8 mouse cellular contexts compared by ENCODE assay signal in the genomic region with DNA sequence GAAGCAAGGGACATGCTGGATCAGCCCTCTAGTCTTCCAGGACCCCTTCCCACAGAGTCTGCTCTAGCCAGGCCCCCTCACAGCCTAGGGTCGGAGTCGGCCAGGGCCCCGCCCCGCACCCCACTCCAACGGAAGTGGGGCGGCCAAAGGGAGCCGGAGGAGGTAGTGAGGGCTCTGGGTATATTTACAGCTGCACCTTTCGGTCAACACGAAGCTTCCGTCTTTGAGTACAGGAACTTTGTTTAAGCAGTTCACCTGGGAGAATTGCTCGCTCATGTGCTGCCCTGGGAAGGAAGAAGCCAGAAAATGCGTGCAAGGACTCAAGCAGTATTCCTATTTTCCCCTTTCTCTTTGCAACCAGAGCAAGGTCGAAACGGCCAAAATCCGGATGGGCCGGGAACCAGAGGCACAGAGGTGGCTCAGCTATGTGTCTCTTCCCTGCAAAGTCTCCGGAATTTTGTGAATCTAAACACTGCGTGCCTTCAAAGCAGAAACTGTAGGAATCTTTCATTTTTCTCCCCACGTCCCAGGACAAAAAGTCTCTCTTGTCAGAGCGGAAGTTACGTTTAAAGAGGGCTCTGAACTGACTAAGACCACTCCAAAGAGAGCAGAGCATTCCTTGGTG. TPM values are rescaled to one million over a fixed set of nuclear protein-coding genes. Genes with fewer than 3 reads are reported as not detected.
A peak's percentile ranks its signal among the peaks of the same experiment; 100 is the strongest.
DNase-seq lines count a peak whose midpoint lies in the region; ATAC-seq and TF ChIP-seq lines count a peak whose summit lies in the region.

No protein-coding gene starts in this region.

- no peak for TF ChIP-seq EP300 in stomach, postnatal 0 days (optimal IDR thresholded peaks at IDR 0.05)

- peak overlapping the region; percentile 29 for H3K9ac ChIP-seq in kidney, embryonic 15.5 days
- H3K9ac ChIP-seq in stomach, postnatal 0 days (ENCODE audit: low read length), result peak overlapping the region; percentile 67

- ATAC-seq in kidney, embryonic 15.5 days (replicated peaks; ENCODE audit: low FRiP score), result no peak; the same call in 1 of the 2 replicates
- ATAC-seq in stomach, postnatal 0 days (ENCODE audit: low FRiP score, low TSS enrichment), result peak; percentile 16; the same call in 1 of the 2 replicates

- H3K9me3 ChIP-seq in kidney, embryonic 15.5 days (replicated peaks), result no peaks in the 10 kb centered on the region
- H3K9me3 ChIP-seq in stomach, postnatal 0 days (ENCODE audit: control insufficient read depth, low read length), result no peaks in the 10 kb centered on the region

- peak; percentile 44 for DNase-seq in ovary, postnatal 36 days (ENCODE audit: low spot score)
- no peak for DNase-seq in ovary, postnatal 10 days (ENCODE audit: low spot score)
- peak; percentile 31 to 44 for DNase-seq in heart, adult 9 months (ENCODE audit: low spot score in 2 of 2)
- DNase-seq in lung, postnatal 25 days (ENCODE audit: low spot score), result peak; percentile 43
- DNase-seq in stomach, postnatal 0 days (ENCODE audit: low spot score), result peak; percentile 62
- no peak for DNase-seq in left cerebral cortex, postnatal 4 days
- no peak for DNase-seq in layer of hippocampus, postnatal 10 days (ENCODE audit: low spot score in 2 of 2)

- WGBS in kidney, embryonic 15.5 days, result 11% methylated on average over 21 of the region's 21 CpGs
- 13% methylated on average over 21 of the region's 21 CpGs for WGBS in stomach, postnatal 0 days

- intact Hi-C loops in left cerebral cortex, postnatal 4 days (cut with DNase I), result loop anchor here (10.0 kb wide), 1 partner anchor 59 kb away; the partner anchor contains the start of gene Ddt

- H3K27me3 ChIP-seq in kidney, embryonic 15.5 days, result no peaks in the 10 kb centered on the region
- H3K27me3 ChIP-seq in stomach, postnatal 0 days (ENCODE audit: control insufficient read depth, insufficient read depth, low read length), result no peaks in the 10 kb centered on the region

- H3K4me3 ChIP-seq in kidney, embryonic 15.5 days (replicated peaks), result peak overlapping the region; percentile 42
- H3K4me3 ChIP-seq in stomach, postnatal 0 days (ENCODE audit: low read depth, low read length), result peak overlapping the region; percentile 43

- peak overlapping the region; percentile 72 for H3K27ac ChIP-seq in kidney, embryonic 15.5 days
- peak overlapping the region; percentile 88 for H3K27ac ChIP-seq in stomach, postnatal 0 days (replicated peaks)

- TF ChIP-seq CTCF in stomach, postnatal 0 days (IDR thresholded peaks at IDR 0.05; ENCODE audit: low read depth), result no peak

- peak overlapping the region; percentile 78 for H3K4me2 ChIP-seq in kidney, embryonic 15.5 days
- H3K4me2 ChIP-seq in stomach, postnatal 0 days (replicated peaks; ENCODE audit: low read depth), result peak overlapping the region; percentile 77

- peaks cover 56% of the 10 kb centered on the region for H3K4me1 ChIP-seq in kidney, embryonic 15.5 days
- no peaks in the 10 kb centered on the region; the same call in none of the 2 replicates for H3K4me1 ChIP-seq in stomach, postnatal 0 days (replicated peaks; ENCODE audit: control insufficient read depth, insufficient read depth)

- H3K36me3 ChIP-seq in kidney, embryonic 15.5 days, result no peaks in the 10 kb centered on the region
- no peaks in the 10 kb centered on the region for H3K36me3 ChIP-seq in stomach, postnatal 0 days (ENCODE audit: control insufficient read depth, insufficient read depth, low read length)

RNA-seq across cellular contexts. Expression of gene Gstt2, which starts 3.7 kb away (rescaled TPM):
- 38.2 and 39.6 TPM in 2 replicates for polyA plus RNA-seq in kidney, embryonic 15.5 days (2015; fragmentation: Nextera tagmentation; extraction: Ambion mirVana)
- polyA plus RNA-seq in stomach, postnatal 0 days (2015; fragmentation: Nextera tagmentation; extraction: Ambion mirVana), result 77.4 and 81.0 TPM in 2 replicates
- total RNA-seq in left cerebral cortex, postnatal 4 days (2021), result 1 to 10 TPM; 3.6 to 4.3 TPM
- 1 to 10 TPM; 5.0 to 6.1 TPM for total RNA-seq in layer of hippocampus, postnatal 10 days (2021)

RNA-seq across cellular contexts. Expression of gene Gstt4, which starts 11.2 kb away (rescaled TPM):
- polyA plus RNA-seq in kidney, embryonic 15.5 days (2015; fragmentation: Nextera tagmentation; extraction: Ambion mirVana), result not detected in 2 replicates
- not detected in 2 replicates for polyA plus RNA-seq in stomach, postnatal 0 days (2015; fragmentation: Nextera tagmentation; extraction: Ambion mirVana)
- not detected for total RNA-seq in left cerebral cortex, postnatal 4 days (2021)
- total RNA-seq in layer of hippocampus, postnatal 10 days (2021), result not detected

RNA-seq across cellular contexts. Expression of gene Mif, which starts 26.5 kb away (rescaled TPM):
- polyA plus RNA-seq in kidney, embryonic 15.5 days (2015; fragmentation: Nextera tagmentation; extraction: Ambion mirVana), result 2,032 and 2,056 TPM in 2 replicates
- polyA plus RNA-seq in stomach, postnatal 0 days (2015; fragmentation: Nextera tagmentation; extraction: Ambion mirVana), result 805 and 984 TPM in 2 replicates
- total RNA-seq in left cerebral cortex, postnatal 4 days (2021), result 100 to 1,000 TPM; 844 to 864 TPM
- total RNA-seq in layer of hippocampus, postnatal 10 days (2021), result 100 to 1,000 TPM; 674 to 738 TPM

RNA-seq across cellular contexts. Expression of gene Gstt1, which starts 35.2 kb away (rescaled TPM):
- polyA plus RNA-seq in kidney, embryonic 15.5 days (2015; fragmentation: Nextera tagmentation; extraction: Ambion mirVana), result 12.6 and 15.8 TPM in 2 replicates
- polyA plus RNA-seq in stomach, postnatal 0 days (2015; fragmentation: Nextera tagmentation; extraction: Ambion mirVana), result 16.1 and 19.7 TPM in 2 replicates
- total RNA-seq in left cerebral cortex, postnatal 4 days (2021), result 1 to 10 TPM; 6.6 to 9.4 TPM
- 1 to 10 TPM; 2.8 to 5.2 TPM for total RNA-seq in layer of hippocampus, postnatal 10 days (2021)

RNA-seq across cellular contexts. Expression of gene Gstt3, which starts 52.4 kb away (rescaled TPM):
- polyA plus RNA-seq in kidney, embryonic 15.5 days (2015; fragmentation: Nextera tagmentation; extraction: Ambion mirVana), result 42.2 and 43.8 TPM in 2 replicates
- 72.6 and 77.8 TPM in 2 replicates for polyA plus RNA-seq in stomach, postnatal 0 days (2015; fragmentation: Nextera tagmentation; extraction: Ambion mirVana)
- total RNA-seq in left cerebral cortex, postnatal 4 days (2021), result under 1 TPM; 0.60 to 0.70 TPM
- under 1 TPM; 0.96 to 0.98 TPM for total RNA-seq in layer of hippocampus, postnatal 10 days (2021)

Comparison
In these comparisons a context has a peak if more than half of its experiments do, and no peak if none do; other contexts are left out.
1. DNase-seq: peak in ovary, postnatal 36 days (single experiment), heart, adult 9 months (2 of 2), lung, postnatal 25 days (single experiment) and stomach, postnatal 0 days (single experiment); none in ovary, postnatal 10 days (single experiment), left cerebral cortex, postnatal 4 days (single experiment) and layer of hippocampus, postnatal 10 days (0 of 2).